Mouse (Mus musculus) cerebral cortex, adult 2 months (tissue): ENCODE results near the gene Psme2.

Experiments used
- WGBS: fragments of 180-500 bp; shearing (Covaris S2); methylation state at CpG from one replicate; pipeline ENCODE4 v1.1.7; 2018; 5-methylcytosine and 5-hydroxymethylcytosine counted together

The Psme2 gene

GRCm38 (mm10) chr14:55590748-55591330, at the start of gene Psme2:
Psme2 (minus strand) TSS chr14:55591113.
- WGBS: under 1% methylated on average over 22 of the region's 22 CpGs

- WGBS: 92% methylated on average over 9 of the region's 9 CpGs
Measured at GRCm38 (mm10) chr14:55637795-55638194, 46.9 kb upstream of the Psme2 start, which contains the start of gene Gm49378. Gm49378 (minus strand) TSS chr14:55637895.

- WGBS: under 1% methylated on average over 33 of the region's 33 CpGs
Measured at GRCm38 (mm10) chr14:55635523-55636007, 44.7 kb upstream of the Psme2 start, which contains the start of gene Ipo4. Ipo4 (minus strand) TSS chr14:55635957.

GRCm38 (mm10) chr14:55634874-55635522, 44.1 kb upstream of the Psme2 start:
- 3% methylated on average over 23 of the region's 23 CpGs for WGBS

DNA sequence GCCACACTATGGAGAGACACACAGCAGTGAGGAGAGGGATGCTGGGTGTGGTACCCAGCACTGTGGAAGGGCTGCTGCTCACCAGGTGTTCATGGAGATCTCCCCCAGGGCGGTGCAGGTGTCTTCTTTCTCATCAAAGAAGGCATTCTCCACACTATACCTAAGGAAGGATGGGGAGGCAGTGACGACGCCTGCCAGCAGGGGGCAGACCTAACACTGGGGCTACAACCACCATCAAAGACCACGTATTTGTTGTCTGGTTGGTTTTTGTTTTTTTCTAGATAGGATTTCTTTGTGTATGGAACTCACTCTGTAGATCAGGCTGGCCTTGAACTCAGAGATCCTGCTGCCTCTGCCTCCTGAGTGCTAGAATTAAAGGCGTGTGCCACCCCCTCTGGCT, 38.4 kb upstream of the Psme2 start:
- 42% methylated on average over 5 of the region's 5 CpGs for WGBS

GRCm38 (mm10) chr14:55628077-55628827, 37.3 kb upstream of the Psme2 start:
- 92% methylated on average over 27 of the region's 27 CpGs for WGBS

DNA sequence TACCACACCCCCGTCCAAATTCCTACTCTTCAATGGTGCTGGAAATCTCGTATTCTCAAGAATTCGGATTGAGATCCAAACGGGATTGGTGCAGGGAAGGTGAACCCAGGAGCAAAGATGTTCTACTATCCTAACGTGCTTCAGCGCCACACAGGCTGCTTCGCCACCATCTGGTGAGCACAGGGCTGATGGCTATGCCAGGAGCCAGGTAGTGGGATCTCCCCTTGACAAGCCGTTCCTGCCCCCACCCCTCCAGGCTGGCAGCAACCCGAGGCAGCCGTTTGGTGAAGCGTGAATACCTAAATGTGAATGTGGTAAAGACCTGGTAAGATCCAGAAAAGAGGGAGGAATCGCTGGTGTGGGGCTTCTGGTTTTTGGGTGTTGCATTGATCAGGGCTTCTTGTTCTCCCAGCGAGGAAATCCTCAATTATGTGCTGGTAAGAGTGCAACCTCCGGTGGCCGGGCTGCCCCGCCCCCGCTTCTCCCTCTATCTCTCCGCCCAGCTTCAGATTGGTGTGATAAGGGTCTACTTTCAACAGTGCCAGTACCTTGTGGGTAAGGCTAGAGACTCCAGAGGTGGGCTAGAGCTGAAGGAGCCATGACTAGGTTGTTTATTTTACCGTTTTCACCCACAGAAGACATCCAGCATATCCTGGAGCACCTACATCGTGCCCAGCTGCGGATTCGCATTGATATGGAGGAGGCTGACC, 27.7 kb upstream of the Psme2 start:
- WGBS: 49% methylated on average over 22 of the region's 22 CpGs

GRCm38 (mm10) chr14:55617822-55618221, 26.9 kb upstream of the Psme2 start, which contains the start of gene Rec8:
Rec8 (plus strand) TSS chr14:55618037.
- whole genome bisulfite sequencing: 31% methylated on average over 21 of the region's 21 CpGs

DNA sequence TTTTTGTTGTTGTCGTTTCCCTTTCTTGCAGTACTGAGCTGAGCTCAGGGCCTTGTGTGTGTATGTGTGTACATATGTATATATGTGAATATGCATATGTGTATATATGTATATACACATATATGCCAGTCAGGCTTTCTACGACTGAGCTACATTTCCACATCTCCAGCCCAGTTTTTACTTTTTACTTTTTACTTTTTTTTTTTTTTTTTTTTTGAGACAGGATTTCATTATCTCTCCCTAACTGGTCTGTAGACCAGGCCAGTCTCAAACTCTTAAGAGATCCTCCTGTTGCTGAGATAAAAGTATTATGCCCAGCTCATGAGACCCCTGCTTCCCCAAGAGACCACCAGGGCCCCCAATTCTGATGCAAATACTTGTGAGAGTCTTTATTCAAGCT, 25.9 kb upstream of the Psme2 start:
- 79% methylated on average over 2 of the region's 2 CpGs for WGBS

- 74% methylated on average over 2 of the region's 2 CpGs for WGBS
Measured at GRCm38 (mm10) chr14:55615876-55616275, 25.0 kb upstream of the Psme2 start.

- WGBS: 80% methylated on average over 7 of the region's 7 CpGs
Measured at GRCm38 (mm10) chr14:55614565-55615178, 23.8 kb upstream of the Psme2 start.

DNA sequence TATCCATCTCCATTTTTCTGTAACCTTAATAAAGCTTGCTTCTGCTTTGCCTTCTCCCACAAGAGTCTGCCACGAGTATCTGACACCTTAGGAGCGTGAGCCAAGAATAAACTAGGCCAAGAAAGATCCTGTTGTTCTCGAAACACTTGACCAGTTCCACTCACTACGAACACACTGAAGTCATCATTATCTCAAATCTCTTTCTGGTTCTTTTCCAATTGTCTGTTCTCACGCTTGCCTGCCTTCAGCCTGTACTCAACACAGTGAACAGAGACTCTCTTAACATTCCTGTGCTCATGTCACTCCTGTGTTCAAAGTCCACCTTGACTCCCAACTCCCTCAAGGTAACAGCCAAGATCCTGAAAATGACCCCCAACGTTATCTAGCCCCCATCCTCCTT, 22.4 kb upstream of the Psme2 start:
- 54% methylated on average over 6 of the region's 6 CpGs for WGBS

GRCm38 (mm10) chr14:55608339-55608738, 17.4 kb upstream of the Psme2 start:
- WGBS: 95% methylated on average over 6 of the region's 6 CpGs

DNA sequence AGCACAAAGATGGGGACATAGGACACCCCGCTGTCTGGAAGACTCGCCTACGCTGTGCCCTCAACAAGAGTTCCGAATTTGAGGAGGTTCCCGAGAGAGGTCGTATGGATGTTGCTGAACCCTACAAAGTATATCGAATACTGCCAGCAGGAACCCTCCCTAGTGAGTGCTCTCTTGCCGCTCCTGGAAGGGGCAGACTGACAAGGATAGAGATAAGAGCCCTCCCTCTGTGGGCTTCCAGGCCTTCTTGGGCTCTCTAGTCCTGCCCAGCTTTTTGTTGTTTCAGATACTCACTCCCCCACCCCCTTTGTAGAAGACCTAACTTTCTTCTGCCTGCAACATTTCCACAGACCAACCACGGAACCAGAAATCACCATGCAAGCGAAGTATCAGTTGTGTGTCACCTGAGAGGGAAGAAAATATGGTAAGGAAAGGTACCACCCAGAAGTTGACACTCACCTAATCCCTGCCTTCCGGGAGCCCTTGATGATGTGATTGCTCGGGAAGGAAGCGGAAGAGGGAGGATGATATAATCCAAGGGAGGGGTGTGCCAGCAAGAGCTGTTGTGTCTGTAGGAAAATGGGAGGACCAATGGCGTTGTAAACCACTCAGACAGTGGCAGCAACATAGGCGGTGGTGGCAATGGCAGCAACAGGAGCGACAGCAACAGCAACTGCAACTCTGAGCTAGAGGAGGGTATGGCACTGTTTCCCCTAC, 15.0 kb upstream of the Psme2 start:
- 95% methylated on average over 16 of the region's 16 CpGs for WGBS

GRCm38 (mm10) chr14:55604823-55605222, 13.9 kb upstream of the Psme2 start:
- 93% methylated on average over 11 of the region's 11 CpGs for WGBS

- 19% methylated on average over 19 of the region's 19 CpGs for WGBS
Measured at GRCm38 (mm10) chr14:55603633-55604576, 13.0 kb upstream of the Psme2 start.

- WGBS: 88% methylated on average over 7 of the region's 7 CpGs
Measured at GRCm38 (mm10) chr14:55603271-55603632, 12.3 kb upstream of the Psme2 start, which contains the start of gene Irf9. Irf9 (plus strand) TSS chr14:55603571.

- whole genome bisulfite sequencing: 96% methylated on average over 21 of the region's 21 CpGs
Measured at GRCm38 (mm10) chr14:55598521-55599390, 7.8 kb upstream of the Psme2 start.
